Mouse (Mus musculus) kidney, embryonic 16.5 days (tissue): ENCODE data around the gene Slc9a9. TPM values are rescaled to one million over a fixed set of nuclear protein-coding genes. Genes with fewer than 3 reads are reported as not detected.
A peak's percentile ranks its signal among the peaks of the same experiment; 100 is the strongest.

ENCODE experiments used
- ATAC-seq: fragments of 200-750 bp; cut with Nextera tagmentation; 2 replicates; pipeline ENCODE4 v1.8.0; 2017; ENCODE audit warnings: moderate TSS enrichment; ENCODE audit not compliant: low FRiP score, low TSS enrichment
- H3K27ac ChIP-seq: fragments of 300-500 bp; sonication (generic); 2 replicates; pipeline ENCODE4 v1.5.1; 2014; ENCODE audit warnings: low read length
- H3K27me3 ChIP-seq: fragments of 300-500 bp; sonication (generic); 2 replicates; pipeline ENCODE4 v1.6.1; 2014; ENCODE audit warnings: low read length, control low read depth, mixed read lengths; ENCODE audit not compliant: insufficient read depth
- H3K36me3 ChIP-seq: fragments of 300-500 bp; sonication (generic); 2 replicates; pipeline ENCODE4 v1.6.1; 2014; ENCODE audit warnings: low read length, control low read depth, mixed read lengths; ENCODE audit not compliant: insufficient read depth
- H3K4me1 ChIP-seq: fragments of 300-500 bp; sonication (generic); 2 replicates; pipeline ENCODE4 v1.6.1; 2014; ENCODE audit warnings: low read length, control low read depth, mixed read lengths; ENCODE audit not compliant: insufficient read depth
- H3K4me2 ChIP-seq: fragments of 300-500 bp; sonication (generic); replicated peaks from 2 replicates; pipeline ENCODE4 v1.6.1; 2014; ENCODE audit warnings: low read depth, low read length
- H3K4me3 ChIP-seq: fragments of 300-500 bp; sonication (generic); 2 replicates; pipeline ENCODE4 v1.5.1; 2014; ENCODE audit warnings: mild to moderate bottlenecking, low read length
- H3K9ac ChIP-seq: fragments of 300-500 bp; sonication (generic); replicated peaks from 2 replicates; pipeline ENCODE4 v1.6.1; 2014; ENCODE audit warnings: low read length
- H3K9me3 ChIP-seq: fragments of 300-500 bp; sonication (generic); 2 replicates; pipeline ENCODE4 v1.6.1; 2016; ENCODE audit warnings: low read length, control low read depth
- WGBS: fragments of 180-500 bp; shearing (Covaris S2); extraction: QIAGEN DNeasy Blood & Tissue Kit; methylation state at CpG from one replicate; pipeline ENCODE4 v1.1.7; 2014; 5-methylcytosine and 5-hydroxymethylcytosine counted together
- polyA plus RNA-seq: library from polyadenylated mRNA; unstranded; fragments of >200 nt; fragmentation: Nextera tagmentation; extraction: Ambion mirVana; gene quantifications from 2 replicates; pipeline ENCODE4 v1.2.1, GENCODE M21; 2015

Slc9a9 gene
- polyA plus RNA-seq, 1 experiment from 2014 or later: 4.3 TPM

GRCm38 (mm10) chr9:95242628-95243195, 573.0 kb downstream of the Slc9a9 start:
- H3K27ac ChIP-seq: no peak overlapping the region

GRCm38 (mm10) chr9:95254162-95254561, 584.5 kb downstream of the Slc9a9 start:
- Histone ChIP-seq H3K4me2 (no peak overlapping the region), H3K9ac (no peak overlapping the region), H3K9me3 (no peaks in the 10 kb centered on the region), H3K4me1 (no peaks in the 10 kb centered on the region), H3K36me3 (no peaks in the 10 kb centered on the region), H3K27me3 (no peaks in the 10 kb centered on the region), H3K4me3 (no peak overlapping the region), H3K27ac (no peak overlapping the region)
- 83% methylated on average over 4 of the region's 4 CpGs for WGBS
- no peak for ATAC-seq

More at GRCm38 (mm10) chr9:95242628-95243195, 573.0 kb downstream of the Slc9a9 start:
- no peaks in the 10 kb centered on the region for H3K27me3 ChIP-seq
- WGBS: 94% methylated on average over 2 of the region's 2 CpGs
- H3K9ac ChIP-seq: no peak overlapping the region
- ATAC-seq: no peak
- no peaks in the 10 kb centered on the region for H3K4me1 ChIP-seq
- no peak overlapping the region for H3K4me3 ChIP-seq
- no peak overlapping the region for H3K4me2 ChIP-seq
- H3K9me3 ChIP-seq: no peaks in the 10 kb centered on the region
- H3K36me3 ChIP-seq: no peaks in the 10 kb centered on the region

GRCm38 (mm10) chr9:95255844-95256243, 586.1 kb downstream of the Slc9a9 start:
- Histone ChIP-seq H3K4me1 (no peaks in the 10 kb centered on the region), H3K9ac (no peak overlapping the region), H3K4me2 (no peak overlapping the region), H3K27me3 (no peaks in the 10 kb centered on the region), H3K9me3 (no peaks in the 10 kb centered on the region), H3K4me3 (no peak overlapping the region), H3K27ac (no peak overlapping the region), H3K36me3 (no peaks in the 10 kb centered on the region)
- no peak for ATAC-seq
- 76% methylated on average over 6 of the region's 6 CpGs for WGBS

GRCm38 (mm10) chr9:95256680-95257316, 587.1 kb downstream of the Slc9a9 start:
- no peak overlapping the region for H3K27ac ChIP-seq
- H3K36me3 ChIP-seq: no peaks in the 10 kb centered on the region
- 55% methylated on average over 21 of the region's 21 CpGs for WGBS
- H3K27me3 ChIP-seq: no peaks in the 10 kb centered on the region
- no peak overlapping the region; the same call in 1 of the 2 replicates for H3K4me2 ChIP-seq
- ATAC-seq: no peak
- no peak overlapping the region for H3K4me3 ChIP-seq
- H3K4me1 ChIP-seq: no peaks in the 10 kb centered on the region
- no peaks in the 10 kb centered on the region for H3K9me3 ChIP-seq
- H3K9ac ChIP-seq: no peak overlapping the region

GRCm38 (mm10) chr9:95262851-95263250, 593.1 kb downstream of the Slc9a9 start:
- Histone ChIP-seq H3K4me3 (no peak overlapping the region), H3K9me3 (no peaks in the 10 kb centered on the region), H3K4me2 (no peak overlapping the region), H3K4me1 (no peaks in the 10 kb centered on the region), H3K36me3 (no peaks in the 10 kb centered on the region), H3K27me3 (no peaks in the 10 kb centered on the region), H3K27ac (no peak overlapping the region), H3K9ac (no peak overlapping the region)
- 65% methylated on average over 3 of the region's 3 CpGs for WGBS
- no peak for ATAC-seq

GRCm38 (mm10) chr9:95263867-95264509, 594.3 kb downstream of the Slc9a9 start:
- Histone ChIP-seq H3K9ac (no peak overlapping the region), H3K4me1 (no peaks in the 10 kb centered on the region), H3K27me3 (no peaks in the 10 kb centered on the region), H3K4me2 (no peak overlapping the region), H3K36me3 (no peaks in the 10 kb centered on the region), H3K4me3 (no peak overlapping the region), H3K27ac (no peak overlapping the region), H3K9me3 (no peaks in the 10 kb centered on the region)
- ATAC-seq: no peak
- 62% methylated on average over 9 of the region's 9 CpGs for WGBS

GRCm38 (mm10) chr9:95266179-95266578, 596.5 kb downstream of the Slc9a9 start:
- H3K4me1 ChIP-seq: no peaks in the 10 kb centered on the region
- WGBS: 35% methylated on average over 2 of the region's 2 CpGs
- no peaks in the 10 kb centered on the region for H3K9me3 ChIP-seq
- H3K4me3 ChIP-seq: no peak overlapping the region
- no peak overlapping the region for H3K9ac ChIP-seq
- H3K4me2 ChIP-seq: no peak overlapping the region
- no peak for ATAC-seq
- no peak overlapping the region for H3K27ac ChIP-seq
- H3K27me3 ChIP-seq: no peaks in the 10 kb centered on the region
- no peaks in the 10 kb centered on the region for H3K36me3 ChIP-seq

- Histone ChIP-seq H3K9ac (no peak overlapping the region), H3K27me3 (no peaks in the 10 kb centered on the region), H3K4me3 (no peak overlapping the region), H3K27ac (no peak overlapping the region), H3K9me3 (no peaks in the 10 kb centered on the region), H3K4me2 (no peak overlapping the region), H3K4me1 (no peaks in the 10 kb centered on the region), H3K36me3 (no peaks in the 10 kb centered on the region)
- WGBS: 45% methylated on average over 2 of the region's 2 CpGs
- ATAC-seq: peak; percentile 46; the same call in 1 of the 2 replicates
Observed at GRCm38 (mm10) chr9:95266924-95267323, 597.2 kb downstream of the Slc9a9 start.

GRCm38 (mm10) chr9:95279590-95280344, 610.1 kb downstream of the Slc9a9 start:
- Histone ChIP-seq H3K4me2 (no peak overlapping the region), H3K9me3 (no peaks in the 10 kb centered on the region), H3K27me3 (no peaks in the 10 kb centered on the region), H3K9ac (no peak overlapping the region), H3K4me3 (no peak overlapping the region), H3K36me3 (no peaks in the 10 kb centered on the region), H3K27ac (no peak overlapping the region), H3K4me1 (no peaks in the 10 kb centered on the region)
- 60% methylated on average over 10 of the region's 10 CpGs for WGBS
- peak; percentile 74; the same call in 1 of the 2 replicates for ATAC-seq
